ENCODE assay signal across 6 mouse cellular contexts in genomic region chr7:105465505-105465904, GRCm38 (mm10). TPM values are rescaled to one million over a fixed set of nuclear protein-coding genes. Genes with fewer than 3 reads are reported as not detected.
"Had no signal": no experiment of that assay in that cellular context is flagged by ENCODE, and none has a peak within 500 bp of the region (broad histone marks: within the 10 kb centered on the region; RNA-seq: fewer than 3 reads in every experiment).

No protein-coding gene starts in this region.

RNA-seq across cellular contexts. Expression of gene Cavin3, which starts 16.6 kb away (rescaled TPM):
- polyA plus RNA-seq: inflammation-experienced regulatory T-cells, adult 6 months had no signal

RNA-seq across cellular contexts. Expression of gene Cckbr, which starts 40.0 kb away (rescaled TPM):
- total RNA-seq: megakaryocyte-erythroid progenitor cell, adult 5-6 weeks had no signal
- polyA plus RNA-seq: inflammation-experienced regulatory T-cells, adult 6 months; limb, embryonic 12.5 days; liver, embryonic 13.5 days; liver, postnatal 0 days; urinary bladder, adult 2 months had no signal
